Mouse (Mus musculus) layer of hippocampus, postnatal 25 days (tissue): ENCODE measurements around the gene Zbp1. TPM values are rescaled to one million over a fixed set of nuclear protein-coding genes. Genes with fewer than 3 reads are reported as not detected.

Experiments
- DNase-seq, 2 experiments: peaks; one replicate each; pipeline ENCODE4 v3.0.0; 2022; ENCODE audit warnings: mixed read lengths in 2 of 2, low spot score in 1 of 2; ENCODE audit errors: extremely low spot score in 1 of 2
- total RNA-seq, 2 experiments: library from RNA; stranded (reverse); gene quantifications; 2 replicates each; pipeline ENCODE4 v1.2.3; 2021

The Zbp1 gene
- total RNA-seq, 2 experiments from 2014 or later: not detected

DNA sequence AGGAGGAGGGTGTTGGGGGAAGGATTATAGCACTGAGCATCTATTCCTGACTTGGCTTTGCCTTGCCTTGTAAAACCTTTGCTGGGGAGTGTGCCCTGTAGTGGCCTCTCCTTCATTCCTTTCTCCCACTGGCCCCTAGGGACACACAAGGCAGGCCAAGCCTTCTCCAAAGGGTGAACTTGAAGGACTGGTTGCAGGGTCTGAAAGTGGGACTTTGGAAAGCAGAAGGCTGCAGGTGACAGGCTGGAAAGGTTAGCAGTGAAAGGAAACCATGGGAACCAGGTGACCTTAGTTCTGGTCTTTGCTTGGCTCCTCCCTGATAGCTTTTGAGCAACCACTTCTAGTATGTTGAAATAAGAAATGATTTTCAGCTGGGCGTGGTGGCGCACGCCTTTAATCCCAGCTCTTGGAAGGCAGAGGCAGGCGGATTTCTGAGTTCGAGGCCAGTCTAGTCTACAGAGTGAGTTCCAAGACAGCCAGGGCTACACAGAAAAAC lies 912 bp downstream of the Zbp1 start:
- no peak for DNase-seq

GRCm38 (mm10) chr2:173217246-173217645 lies 1.5 kb downstream of the Zbp1 start:
- no peak for DNase-seq

- DNase-seq: no peak
Measured at GRCm38 (mm10) chr2:173216840-173217239, 1.9 kb downstream of the Zbp1 start.

DNA sequence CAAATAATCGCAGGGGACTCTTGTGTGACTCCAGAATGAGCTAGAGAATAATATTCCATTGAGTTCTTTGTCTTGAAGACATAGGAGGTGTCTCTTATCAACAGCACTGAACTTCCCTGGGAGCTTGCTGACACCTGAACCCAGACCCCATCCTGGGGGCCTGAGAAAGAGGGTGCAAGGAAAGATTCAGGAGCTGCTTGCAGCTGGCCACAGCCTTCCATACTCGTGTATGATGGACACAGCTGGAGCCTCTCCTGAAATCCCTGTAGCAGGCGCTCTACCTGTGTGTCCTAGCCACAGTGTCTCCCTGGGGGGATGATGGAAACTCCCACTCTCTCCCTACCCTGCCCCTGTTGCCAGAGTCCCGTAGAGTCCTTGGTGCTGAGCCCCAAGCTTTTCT lies 6.5 kb downstream of the Zbp1 start:
- no peak for DNase-seq

- DNase-seq: no peak
Measured at GRCm38 (mm10) chr2:173209091-173209815, 9.5 kb downstream of the Zbp1 start.

DNA sequence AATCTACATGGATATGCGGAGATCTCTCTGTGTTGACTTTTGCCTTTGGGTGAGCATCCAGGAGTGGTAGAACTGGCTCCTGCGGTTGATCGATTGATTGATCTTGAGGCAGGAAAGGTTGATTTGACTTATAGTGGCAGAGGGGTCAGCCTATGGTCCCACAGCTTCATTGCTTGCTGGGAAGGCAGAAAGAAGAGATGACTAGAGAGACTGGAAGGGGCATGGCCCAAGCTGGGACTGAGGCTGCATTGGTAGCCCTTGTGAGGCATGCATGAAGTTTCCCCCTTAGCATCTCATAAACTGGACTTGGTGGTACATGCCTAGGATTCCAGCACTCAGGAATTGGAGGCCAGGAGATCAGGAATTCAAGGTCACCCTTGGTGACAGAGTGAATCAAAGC lies 11.7 kb downstream of the Zbp1 start:
- no peak for DNase-seq

- DNase-seq: no peak
Measured at GRCm38 (mm10) chr2:173205563-173206099, 13.1 kb downstream of the Zbp1 start.

DNA sequence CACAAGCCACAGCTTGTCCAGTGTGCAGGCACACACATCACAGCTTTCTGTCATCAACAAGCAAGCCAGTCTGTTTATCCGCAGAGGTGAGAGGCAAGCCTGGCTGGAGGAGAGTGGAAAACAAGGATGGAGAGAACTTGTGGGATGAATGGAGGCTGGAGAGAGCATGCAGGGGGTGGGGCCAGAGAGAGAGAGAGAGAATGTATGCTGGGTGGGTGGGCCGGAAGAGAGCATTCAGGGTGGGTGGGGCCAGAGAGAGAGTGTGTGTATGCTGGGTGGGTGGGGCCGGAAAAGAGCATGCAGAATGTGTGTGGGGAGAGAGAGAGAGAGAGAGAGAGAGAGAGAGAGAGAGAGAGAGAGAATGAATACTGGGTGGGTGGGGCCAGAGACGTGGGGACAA lies 14.1 kb downstream of the Zbp1 start:
- no peak for DNase-seq

GRCm38 (mm10) chr2:173203726-173204125 lies 15.0 kb downstream of the Zbp1 start:
- DNase-seq: no peak

DNA sequence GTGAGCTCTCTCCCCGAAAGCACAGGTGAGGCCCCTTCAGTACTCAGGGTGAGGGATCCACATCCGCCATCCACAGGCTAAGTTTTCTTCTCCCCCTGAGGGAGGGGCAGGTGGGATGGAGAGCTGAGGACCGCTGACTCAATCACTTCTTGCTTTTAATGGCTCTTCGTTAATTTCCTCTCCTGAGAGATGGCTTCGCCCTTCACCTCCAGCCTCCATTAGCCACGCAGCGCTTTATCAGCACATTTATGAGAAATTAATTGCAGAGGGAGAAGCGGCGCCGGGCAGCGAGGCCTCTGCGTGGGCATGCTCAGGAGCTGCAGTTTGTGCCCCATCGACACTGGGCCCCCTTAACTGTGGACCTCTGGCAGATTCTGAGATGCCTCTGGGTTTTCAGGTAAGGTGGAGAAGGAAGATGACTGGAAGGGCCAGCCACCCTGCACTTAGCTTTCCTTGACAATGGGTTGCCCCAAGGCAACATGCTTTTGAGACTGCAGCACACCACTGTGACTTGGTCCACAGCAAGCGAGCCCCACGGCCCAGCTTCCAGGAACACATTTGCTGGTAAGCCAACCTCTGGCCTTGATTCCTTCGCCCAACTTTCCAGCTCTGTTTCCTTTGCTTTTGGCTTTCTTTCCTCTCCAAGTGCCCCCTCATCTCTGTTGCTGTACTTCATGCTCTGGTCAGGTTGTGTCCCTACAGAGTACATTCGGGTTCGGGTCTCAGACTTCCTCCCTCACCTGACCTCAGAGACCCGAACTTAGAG lies 15.6 kb downstream of the Zbp1 start:
- DNase-seq: no peak

GRCm38 (mm10) chr2:173194796-173195195 lies 23.9 kb downstream of the Zbp1 start:
- no peak for DNase-seq

GRCm38 (mm10) chr2:173187182-173187855 lies 31.4 kb downstream of the Zbp1 start:
- no peak for DNase-seq

GRCm38 (mm10) chr2:173186047-173186943 lies 32.4 kb downstream of the Zbp1 start:
- peak; percentile 85 to 98 for DNase-seq

- no peak for DNase-seq
Measured at GRCm38 (mm10) chr2:173185282-173185681, 33.4 kb downstream of the Zbp1 start.

DNA sequence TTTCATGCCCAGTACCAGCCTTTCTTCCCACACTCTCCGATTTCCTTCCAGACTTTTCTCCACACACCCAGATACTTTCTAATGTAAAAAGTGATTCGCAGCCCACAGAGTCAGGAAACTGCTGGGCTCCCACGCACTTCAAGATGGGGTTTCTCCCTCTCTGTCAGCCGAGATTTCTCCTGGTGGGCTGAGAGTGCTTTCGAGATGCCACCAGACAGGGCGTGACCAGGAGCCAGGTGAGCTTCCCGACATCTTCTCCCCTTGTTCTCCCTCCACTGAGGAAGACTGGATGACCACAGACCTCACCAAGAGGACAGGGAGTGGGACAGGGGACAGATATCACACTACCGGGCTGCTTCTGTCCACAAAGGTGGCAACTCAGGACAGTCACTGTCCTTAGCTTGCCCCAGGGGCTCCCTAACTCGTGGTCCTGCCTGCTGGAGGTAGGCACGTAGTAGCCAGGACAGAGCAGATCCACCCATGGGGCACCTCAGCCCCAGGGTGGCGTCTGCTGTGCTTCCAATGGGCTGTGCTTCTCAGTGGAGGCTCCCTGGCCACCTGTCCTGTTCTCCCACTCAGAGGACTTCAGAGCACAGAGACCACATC lies 34.1 kb downstream of the Zbp1 start:
- DNase-seq: no peak

DNA sequence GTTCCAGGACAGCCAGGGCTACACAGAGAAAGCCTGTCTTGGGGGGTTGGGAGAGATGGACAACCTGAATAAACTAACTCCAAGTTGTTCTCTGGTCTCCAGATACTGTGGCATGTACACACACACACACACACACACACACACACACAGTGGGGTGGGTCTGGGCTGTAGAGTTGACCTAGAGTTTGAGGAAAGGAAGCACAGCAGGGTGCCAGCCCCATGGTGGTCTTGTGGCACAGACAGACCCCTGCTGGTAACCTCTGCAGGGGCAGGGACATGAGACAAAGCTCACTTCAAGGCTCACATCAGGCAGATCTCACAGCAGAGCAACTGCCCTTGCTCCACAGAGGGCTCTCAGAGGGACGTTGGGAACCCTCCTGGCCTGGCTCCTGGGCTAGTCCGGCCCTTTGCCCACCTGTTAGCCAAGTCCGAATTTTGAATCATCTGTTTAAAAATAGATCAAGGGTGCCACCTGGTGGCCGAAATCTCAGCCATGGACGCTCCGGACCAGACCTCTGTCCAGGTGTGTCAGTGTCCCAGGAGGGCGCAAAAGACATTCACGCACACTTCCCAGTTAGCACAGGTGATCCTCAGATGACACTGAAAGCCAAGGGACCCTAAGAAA lies 34.8 kb downstream of the Zbp1 start:
- peak; percentile 59 to 87 for DNase-seq

DNA sequence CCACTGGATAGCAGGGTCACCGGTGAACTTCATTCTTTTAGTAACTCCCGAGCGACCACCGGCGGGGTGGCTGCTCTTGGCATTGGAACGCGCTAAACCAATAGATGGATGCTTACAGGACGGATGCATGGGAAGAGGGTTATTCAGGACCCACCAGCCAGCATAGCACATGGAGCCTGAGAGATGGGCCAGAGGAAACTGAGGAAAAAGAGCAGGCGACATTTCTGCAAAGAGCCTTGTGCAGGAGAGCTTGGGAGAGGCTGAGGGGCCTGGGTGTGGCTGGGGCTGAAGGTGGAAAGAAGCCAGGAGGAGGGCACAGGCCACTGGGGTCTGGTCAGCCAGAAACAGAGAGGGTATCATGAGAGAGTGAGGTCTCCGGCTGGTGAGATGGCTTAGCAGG lies 35.4 kb downstream of the Zbp1 start:
- DNase-seq: no peak

- no peak for DNase-seq
Measured at GRCm38 (mm10) chr2:173182796-173183195, 35.9 kb downstream of the Zbp1 start.

- no peak for DNase-seq
Measured at GRCm38 (mm10) chr2:173181901-173182300, 36.8 kb downstream of the Zbp1 start.
